Mouse (Mus musculus): ENCODE results near the gene Gm17545. TPM values are rescaled to one million over a fixed set of nuclear protein-coding genes. Genes with fewer than 3 reads are reported as not detected.
"Not testable (repeated sequence)": the region's sequence is repeated elsewhere in the genome, so short reads cannot be mapped to it uniquely, and the experiment has no call there.

The Gm17545 gene
- polyA plus RNA-seq (2015; fragmentation: Nextera tagmentation; extraction: Ambion mirVana), result not detected in 2 replicates

DNA sequence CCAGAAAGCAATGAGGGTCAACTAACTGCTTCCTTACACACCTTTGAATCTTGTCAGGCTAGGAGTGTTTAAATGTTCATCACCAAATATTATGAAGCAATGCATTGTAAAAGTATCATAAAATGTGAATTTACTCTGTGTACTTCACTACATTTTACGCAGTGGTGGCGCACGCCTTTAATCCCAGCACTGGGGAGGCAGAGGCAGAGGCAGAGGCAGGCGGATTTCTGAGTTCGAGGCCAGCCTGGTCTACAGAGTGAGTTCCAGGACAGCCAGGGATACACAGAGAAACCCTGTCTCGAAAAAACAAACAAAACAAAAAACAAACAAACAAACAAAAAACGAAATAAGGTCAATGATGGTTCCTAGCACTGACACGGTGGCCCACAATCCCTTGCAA, at the start of gene Gm17545:
Gm17545 (plus strand) TSS at position 301 of the 400 bp plus-strand sequence.
- H3K9me3 ChIP-seq; ATAC-seq (ENCODE audit: extremely low read depth, insufficient number of reproducible peaks, low FRiP score, low TSS enrichment); H3K27ac ChIP-seq (replicated peaks); H3K4me3 ChIP-seq; H3K4me2 ChIP-seq; H3K9ac ChIP-seq; H3K27me3 ChIP-seq (replicated peaks); H3K4me1 ChIP-seq: not testable (repeated sequence)
- WGBS, result 90% methylated on average over 8 of the region's 8 CpGs
- H3K36me3 ChIP-seq, result peaks cover 98% of the 10 kb centered on the region

DNA sequence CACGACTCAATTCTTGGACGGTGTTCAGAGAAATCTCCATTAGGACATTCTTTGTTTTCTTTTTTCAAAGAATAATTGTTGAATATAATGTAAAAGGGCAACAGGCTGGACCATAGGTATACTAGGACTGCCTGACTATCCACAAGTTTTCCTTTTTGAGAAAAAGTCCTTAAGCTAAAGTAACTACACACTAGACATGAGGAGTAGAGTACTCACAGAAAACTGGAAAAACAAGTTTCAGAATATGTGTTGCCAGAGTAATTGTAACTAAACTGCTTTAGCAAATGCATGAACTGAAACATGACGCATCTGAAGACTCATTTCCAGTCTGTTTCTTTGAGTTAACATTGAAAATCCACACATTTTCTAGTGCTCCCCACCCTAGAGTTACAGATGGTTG, 48.7 kb upstream of the Gm17545 start:
- H3K4me2 ChIP-seq, result no peak overlapping the region
- no peaks in the 10 kb centered on the region for H3K36me3 ChIP-seq
- H3K27me3 ChIP-seq (replicated peaks), result no peaks in the 10 kb centered on the region
- H3K9ac ChIP-seq, result no peak overlapping the region
- no peaks in the 10 kb centered on the region for H3K4me1 ChIP-seq
- H3K27ac ChIP-seq (replicated peaks), result no peak overlapping the region
- WGBS, result 76% methylated on average over 3 of the region's 3 CpGs
- no peak overlapping the region for H3K4me3 ChIP-seq
- no peak for ATAC-seq (ENCODE audit: extremely low read depth, insufficient number of reproducible peaks, low FRiP score, low TSS enrichment)
- H3K9me3 ChIP-seq, result no peaks in the 10 kb centered on the region

DNA sequence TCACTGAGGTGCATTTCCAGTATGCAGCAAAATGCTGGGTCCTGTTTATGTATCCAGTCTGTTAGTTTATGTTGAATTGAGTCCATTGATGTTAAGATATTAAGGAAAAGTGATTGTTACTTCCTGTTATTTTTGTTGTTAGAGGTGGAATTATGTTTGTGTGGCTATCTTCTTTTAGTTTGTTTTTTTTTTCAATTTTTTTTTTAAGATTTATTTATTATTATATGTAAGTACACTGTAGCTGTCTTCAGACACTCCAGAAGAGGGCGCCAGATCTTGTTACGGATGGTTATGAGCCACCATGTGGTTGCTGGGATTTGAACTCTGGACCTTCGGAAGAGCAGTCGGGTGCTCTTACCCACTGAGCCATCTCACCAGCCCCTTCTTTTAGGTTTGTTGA, 46.5 kb upstream of the Gm17545 start:
- 68% methylated on average over 4 of the region's 4 CpGs for WGBS
- not testable (repeated sequence) for H3K9me3 ChIP-seq; H3K27ac ChIP-seq (replicated peaks); ATAC-seq (ENCODE audit: extremely low read depth, insufficient number of reproducible peaks, low FRiP score, low TSS enrichment); H3K4me1 ChIP-seq; H3K4me3 ChIP-seq; H3K27me3 ChIP-seq (replicated peaks); H3K9ac ChIP-seq; H3K4me2 ChIP-seq; H3K36me3 ChIP-seq

DNA sequence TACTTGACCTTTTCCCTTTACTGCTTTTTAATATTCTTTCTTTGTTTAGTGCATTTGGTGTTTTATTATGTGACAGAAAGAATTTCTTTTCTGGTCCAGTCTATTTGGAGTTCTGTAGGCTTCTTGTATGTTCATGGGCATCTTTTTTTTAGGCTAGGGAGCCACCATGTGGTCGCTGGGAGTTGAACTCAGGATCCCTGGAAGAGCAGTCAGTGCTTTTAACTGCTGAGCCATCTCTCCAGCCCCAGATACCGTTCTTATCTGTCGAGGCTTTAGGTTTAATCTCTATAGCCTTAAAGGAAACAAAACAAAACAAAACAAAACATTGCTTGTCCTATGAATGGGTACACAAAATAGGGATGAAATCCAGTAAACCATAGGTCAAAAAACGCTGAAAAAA, 45.7 kb upstream of the Gm17545 start:
- not testable (repeated sequence) for H3K4me2 ChIP-seq; ATAC-seq (ENCODE audit: extremely low read depth, insufficient number of reproducible peaks, low FRiP score, low TSS enrichment); H3K4me3 ChIP-seq; H3K27me3 ChIP-seq (replicated peaks); H3K9ac ChIP-seq; H3K27ac ChIP-seq (replicated peaks); H3K36me3 ChIP-seq; H3K4me1 ChIP-seq; H3K9me3 ChIP-seq
- 8% methylated on average over 4 of the region's 4 CpGs for WGBS

DNA sequence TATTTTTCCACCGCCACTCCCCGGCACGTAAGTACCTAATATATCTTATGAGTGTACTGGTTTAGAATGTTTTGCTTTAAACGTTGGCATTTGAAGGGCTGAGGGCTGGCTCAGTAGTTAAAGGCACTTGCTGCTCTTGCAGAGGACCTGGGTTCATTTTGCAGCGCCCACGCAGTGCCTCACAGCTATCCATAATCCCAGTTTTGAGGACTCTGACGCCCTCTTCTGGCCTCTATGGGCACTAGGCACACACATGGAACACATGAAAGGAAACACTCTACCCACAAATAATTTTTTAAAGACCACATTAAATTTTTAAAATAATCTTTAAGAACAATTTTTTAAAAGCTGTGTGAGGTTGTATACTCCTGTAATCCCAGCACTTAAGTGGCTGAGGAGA, 44.6 kb upstream of the Gm17545 start:
- ATAC-seq (ENCODE audit: extremely low read depth, insufficient number of reproducible peaks, low FRiP score, low TSS enrichment), result no peak
- 76% methylated on average over 7 of the region's 7 CpGs for WGBS

DNA sequence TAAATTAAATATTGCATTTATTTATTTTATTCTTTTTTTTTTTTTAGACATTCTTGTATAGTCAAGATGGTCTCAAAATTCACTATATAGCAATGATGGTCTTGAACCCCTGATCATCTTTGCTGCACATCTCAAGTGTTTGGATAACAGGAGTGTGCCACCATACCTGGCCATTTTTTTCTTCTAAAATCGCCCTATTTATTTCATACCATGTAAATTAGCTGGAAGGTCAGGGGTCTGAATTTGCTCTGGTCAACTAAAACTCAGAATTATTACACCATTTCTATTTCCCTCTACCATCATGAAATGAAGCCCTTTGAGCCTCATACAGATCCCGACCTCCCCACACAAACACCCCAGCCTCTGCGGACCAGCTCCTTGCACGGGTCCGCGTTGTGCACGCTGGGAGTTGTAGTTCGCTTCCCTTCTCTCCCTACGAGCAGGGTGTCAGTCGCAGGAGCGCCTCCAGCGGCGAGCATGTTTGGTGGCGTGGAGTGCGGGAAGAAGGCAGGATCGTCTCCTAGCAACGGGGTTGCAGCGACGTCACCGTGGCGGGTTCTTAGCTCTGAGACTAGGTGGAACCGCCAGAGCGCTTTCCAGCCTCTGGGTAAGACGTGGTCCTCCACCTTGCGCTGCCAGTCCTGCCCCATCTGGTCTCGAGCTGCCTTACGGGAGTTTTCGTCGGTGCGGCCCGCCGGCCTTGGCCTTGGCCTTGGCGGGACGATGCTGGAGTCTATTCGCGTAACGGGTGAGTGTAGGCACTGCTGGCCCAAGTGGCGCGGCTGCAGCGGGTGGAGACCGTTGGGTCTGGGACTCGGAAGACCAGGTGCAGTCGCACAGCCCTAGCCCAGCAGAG, 42.9 kb upstream of the Gm17545 start, which contains the start of gene 9530077C05Rik:
9530077C05Rik (plus strand) TSS at position 512 of the 856 bp plus-strand sequence.
- Histone ChIP-seq H3K9ac (peak within 1 kb of the TSS; percentile 84), H3K36me3 (no peaks in the 10 kb centered on the region), H3K4me1 (0 out of 2 replicates have a peak, but pooled peaks cover 3% of the 10 kb centered on the region), H3K27me3 (replicated peaks) (0 out of 2 replicates have a peak, but pooled peaks cover 4% of the 10 kb centered on the region), H3K4me3 (peak within 1 kb of the TSS; percentile 68), H3K9me3 (no peaks in the 10 kb centered on the region), H3K27ac (replicated peaks) (no peak within 1 kb of the TSS), H3K4me2 (peak within 1 kb of the TSS; percentile 84)
- WGBS, result under 1% methylated on average over 43 of the region's 43 CpGs
- peak; percentile 94 for ATAC-seq (ENCODE audit: extremely low read depth, insufficient number of reproducible peaks, low FRiP score, low TSS enrichment)

More for the DNA sequence above, 44.6 kb upstream of the Gm17545 start:
- Histone ChIP-seq H3K4me2 (no peak overlapping the region), H3K9ac (no peak overlapping the region), H3K9me3 (no peaks in the 10 kb centered on the region), H3K4me1 (0 out of 2 replicates have a peak, but pooled peaks cover 3% of the 10 kb centered on the region), H3K36me3 (no peaks in the 10 kb centered on the region), H3K4me3 (no peak overlapping the region), H3K27me3 (replicated peaks) (0 out of 2 replicates have a peak, but pooled peaks cover 4% of the 10 kb centered on the region), H3K27ac (replicated peaks) (no peak overlapping the region)

DNA sequence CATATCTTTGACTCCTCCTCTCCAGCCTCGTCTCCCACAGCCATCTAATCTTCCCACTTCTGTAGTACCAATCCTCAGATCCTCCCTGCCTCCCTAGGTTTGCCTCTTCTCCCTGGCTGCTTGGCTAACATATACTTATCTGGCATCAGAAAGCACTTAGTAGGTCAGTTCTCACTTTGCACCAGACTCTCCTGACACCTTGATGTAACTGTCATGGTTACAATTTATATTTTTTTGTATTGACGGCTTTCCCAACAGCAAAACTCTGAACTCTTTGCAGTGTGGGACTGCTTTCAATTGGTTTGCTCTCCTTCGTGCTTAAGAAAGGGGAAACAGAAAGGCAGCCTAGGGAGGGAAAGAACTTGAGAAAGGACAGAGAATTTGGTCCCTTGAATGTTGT, 37.9 kb upstream of the Gm17545 start:
- H3K4me3 ChIP-seq, result no peak overlapping the region
- H3K27ac ChIP-seq (replicated peaks), result no peak overlapping the region
- H3K4me2 ChIP-seq, result no peak overlapping the region
- WGBS, result 55% methylated on average over 3 of the region's 3 CpGs
- no peaks in the 10 kb centered on the region for H3K9me3 ChIP-seq
- H3K27me3 ChIP-seq (replicated peaks), result 0 out of 2 replicates have a peak, but pooled peaks cover 4% of the 10 kb centered on the region
- no peaks in the 10 kb centered on the region for H3K36me3 ChIP-seq
- H3K9ac ChIP-seq, result no peak overlapping the region
- H3K4me1 ChIP-seq, result peaks cover 7% of the 10 kb centered on the region; the same call in 1 of the 2 replicates
- ATAC-seq (ENCODE audit: extremely low read depth, insufficient number of reproducible peaks, low FRiP score, low TSS enrichment), result no peak

DNA sequence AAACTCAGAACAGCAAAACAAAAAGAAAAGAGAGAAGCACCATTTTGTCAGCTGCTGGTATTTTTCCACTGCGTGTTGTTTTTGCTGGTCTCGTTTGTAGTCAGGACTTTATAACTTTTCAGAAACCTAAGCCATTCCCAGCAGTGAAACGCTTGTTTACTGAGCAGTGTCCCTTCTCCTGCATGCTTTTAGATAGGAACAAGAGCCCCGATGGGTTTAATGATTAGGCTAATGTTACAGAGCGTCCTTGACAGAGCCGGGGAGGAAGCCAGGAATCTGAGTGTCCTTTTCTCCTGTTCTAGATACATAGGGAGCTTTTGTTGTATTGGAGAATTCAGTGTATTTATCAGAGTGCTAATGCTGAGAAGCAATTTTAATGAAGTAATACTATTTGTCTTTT, 36.5 kb upstream of the Gm17545 start:
- Histone ChIP-seq H3K4me3 (no peak overlapping the region), H3K4me1 (peaks cover 10% of the 10 kb centered on the region), H3K27me3 (replicated peaks) (0 out of 2 replicates have a peak, but pooled peaks cover 2% of the 10 kb centered on the region), H3K4me2 (no peak overlapping the region), H3K9ac (no peak overlapping the region), H3K27ac (replicated peaks) (no peak overlapping the region), H3K9me3 (no peaks in the 10 kb centered on the region), H3K36me3 (no peaks in the 10 kb centered on the region)
- ATAC-seq (ENCODE audit: extremely low read depth, insufficient number of reproducible peaks, low FRiP score, low TSS enrichment), result no peak
- 46% methylated on average over 6 of the region's 6 CpGs for WGBS

DNA sequence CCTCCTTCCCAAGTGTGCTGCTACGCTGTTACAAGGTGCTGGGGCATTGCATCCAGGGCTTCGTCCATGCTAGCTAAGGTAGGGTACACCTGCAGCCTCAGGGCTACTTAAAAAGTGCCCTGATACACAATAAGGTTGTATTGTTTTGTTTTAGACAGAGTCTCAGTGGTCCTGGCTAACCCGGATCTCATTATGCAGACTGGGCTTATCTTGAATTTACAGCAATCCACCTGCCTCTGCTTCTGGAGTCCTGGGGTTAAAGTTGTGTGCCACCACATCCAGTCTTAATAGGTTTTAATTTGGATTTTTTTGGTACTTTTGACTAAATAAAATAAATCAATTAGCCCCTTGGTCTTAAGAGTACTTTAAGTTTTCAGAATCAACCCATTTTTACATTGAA, 34.2 kb upstream of the Gm17545 start:
- H3K36me3 ChIP-seq, result no peaks in the 10 kb centered on the region
- no peak overlapping the region for H3K27ac ChIP-seq (replicated peaks)
- no peaks in the 10 kb centered on the region for H3K27me3 ChIP-seq (replicated peaks)
- WGBS, result 83% methylated on average over 3 of the region's 3 CpGs
- no peak for ATAC-seq (ENCODE audit: extremely low read depth, insufficient number of reproducible peaks, low FRiP score, low TSS enrichment)
- no peak overlapping the region for H3K4me2 ChIP-seq
- no peak overlapping the region for H3K9ac ChIP-seq
- H3K9me3 ChIP-seq, result no peaks in the 10 kb centered on the region
- H3K4me1 ChIP-seq, result peaks cover 32% of the 10 kb centered on the region
- no peak overlapping the region for H3K4me3 ChIP-seq

DNA sequence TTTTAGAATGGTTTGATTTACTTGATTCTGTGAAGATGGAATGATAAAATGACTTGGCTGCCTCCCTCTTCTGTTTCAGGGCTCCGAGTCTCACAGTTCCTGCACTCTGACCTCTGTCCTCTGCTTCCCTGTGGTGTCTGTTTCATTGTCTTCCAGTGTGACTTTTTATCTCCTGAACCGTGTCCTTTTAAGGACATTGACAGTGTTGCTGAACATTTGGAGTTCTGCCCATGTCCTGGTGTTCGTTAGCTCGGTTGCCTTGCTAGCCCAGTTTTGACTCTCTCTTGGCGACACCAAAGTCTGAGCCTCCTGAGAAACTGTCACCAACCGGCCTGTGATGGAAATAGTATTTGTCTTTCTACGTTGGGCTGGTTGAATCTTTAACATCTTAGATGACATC, 33.6 kb upstream of the Gm17545 start:
- 34% methylated on average over 7 of the region's 7 CpGs for WGBS
- no peaks in the 10 kb centered on the region for H3K27me3 ChIP-seq (replicated peaks)
- no peaks in the 10 kb centered on the region for H3K36me3 ChIP-seq
- peaks cover 32% of the 10 kb centered on the region for H3K4me1 ChIP-seq
- H3K9me3 ChIP-seq, result no peaks in the 10 kb centered on the region
- no peak overlapping the region for H3K27ac ChIP-seq (replicated peaks)
- no peak overlapping the region for H3K9ac ChIP-seq
- no peak overlapping the region for H3K4me2 ChIP-seq
- H3K4me3 ChIP-seq, result no peak overlapping the region
- ATAC-seq (ENCODE audit: extremely low read depth, insufficient number of reproducible peaks, low FRiP score, low TSS enrichment), result no peak

DNA sequence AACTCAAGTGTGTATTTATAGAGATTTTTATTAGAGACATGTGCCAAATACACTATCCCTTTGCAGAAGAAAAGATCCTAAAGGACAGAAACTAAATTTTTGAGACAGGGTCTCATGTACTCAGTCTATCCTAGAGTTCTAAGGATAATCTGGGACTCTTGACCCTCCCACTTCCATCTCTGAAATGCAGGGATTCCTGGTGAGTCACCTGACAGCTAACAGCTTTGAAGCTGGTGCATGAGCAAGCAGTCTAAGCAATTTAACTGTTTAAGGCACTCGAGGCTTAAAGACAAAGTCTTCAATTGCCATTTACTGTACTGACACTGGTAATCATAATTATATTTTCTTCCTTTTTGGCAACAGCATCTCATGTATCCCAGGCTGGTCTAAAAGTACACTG, 31.5 kb upstream of the Gm17545 start:
- no peaks in the 10 kb centered on the region for H3K36me3 ChIP-seq
- no peak overlapping the region for H3K4me3 ChIP-seq
- no peaks in the 10 kb centered on the region for H3K27me3 ChIP-seq (replicated peaks)
- peaks cover 32% of the 10 kb centered on the region for H3K4me1 ChIP-seq
- no peak for ATAC-seq (ENCODE audit: extremely low read depth, insufficient number of reproducible peaks, low FRiP score, low TSS enrichment)
- H3K9ac ChIP-seq, result no peak overlapping the region
- WGBS, result 51% methylated on average over 1 of the region's 1 CpGs
- H3K4me2 ChIP-seq, result no peak overlapping the region
- no peaks in the 10 kb centered on the region for H3K9me3 ChIP-seq
- H3K27ac ChIP-seq (replicated peaks), result no peak overlapping the region

DNA sequence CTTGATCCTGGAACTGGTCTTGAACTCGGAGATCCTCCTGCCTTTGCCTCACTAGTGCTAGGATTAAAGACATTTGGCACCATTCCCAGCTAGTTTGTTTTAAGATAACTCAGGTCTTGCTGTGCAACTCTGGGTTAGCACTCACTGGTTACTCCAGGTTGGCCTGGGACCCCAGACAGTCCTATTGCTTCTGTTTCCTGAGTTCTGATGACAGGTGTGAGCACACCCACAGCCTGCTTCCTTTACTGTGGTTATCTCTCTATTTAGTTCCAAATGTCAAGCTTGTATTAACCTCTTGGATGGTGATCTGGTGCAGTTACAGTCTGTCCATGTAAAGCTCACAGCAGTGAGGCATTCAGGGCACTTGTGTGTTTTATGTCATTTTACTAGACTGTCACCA, 30.6 kb upstream of the Gm17545 start:
- Histone ChIP-seq H3K27me3 (replicated peaks) (no peaks in the 10 kb centered on the region), H3K27ac (replicated peaks) (peak overlapping the region; percentile 57; the same call in 1 of the 2 replicates), H3K9me3 (no peaks in the 10 kb centered on the region), H3K9ac (no peak overlapping the region), H3K4me1 (peaks cover 34% of the 10 kb centered on the region), H3K4me2 (no peak overlapping the region), H3K4me3 (no peak overlapping the region), H3K36me3 (no peaks in the 10 kb centered on the region)
- ATAC-seq (ENCODE audit: extremely low read depth, insufficient number of reproducible peaks, low FRiP score, low TSS enrichment), result no peak
- 43% methylated on average over 1 of the region's 1 CpGs for WGBS
